In genomic region chr7:143460217-143460834, GRCm38 (mm10) we compare ENCODE assay signal across 8 mouse cellular contexts. TPM values are rescaled to one million over a fixed set of nuclear protein-coding genes. Genes with fewer than 3 reads are reported as not detected.
DNase-seq lines count a peak whose midpoint lies in the region; ATAC-seq lines count a peak whose summit lies in the region.

No protein-coding gene starts in this region.

- 30% methylated on average over 57 of the region's 60 CpGs for WGBS in neural tube, embryonic 11.5 days
- 37% methylated on average over 58 of the region's 60 CpGs for WGBS in forebrain, embryonic 14.5 days
- WGBS in limb, embryonic 12.5 days: 38% methylated on average over 58 of the region's 60 CpGs
- WGBS in stomach, embryonic 14.5 days: 27% methylated on average over 51 of the region's 60 CpGs

- peaks cover 3% of the 10 kb centered on the region; the same call in 1 of the 2 replicates for H3K4me1 ChIP-seq in neural tube, embryonic 11.5 days (ENCODE audit: control insufficient read depth, insufficient read depth, low read length)
- 0 out of 2 replicates have a peak, but pooled peaks cover 3% of the 10 kb centered on the region for H3K4me1 ChIP-seq in forebrain, embryonic 14.5 days (ENCODE audit: control insufficient read depth, insufficient read depth, low read length)
- H3K4me1 ChIP-seq in limb, embryonic 12.5 days (replicated peaks): peaks cover 28% of the 10 kb centered on the region
- H3K4me1 ChIP-seq in stomach, embryonic 14.5 days (ENCODE audit: control insufficient read depth, insufficient read depth, low read length): peaks cover 9% of the 10 kb centered on the region

- H3K36me3 ChIP-seq in neural tube, embryonic 11.5 days (ENCODE audit: control insufficient read depth, insufficient read depth, low read length): no peaks in the 10 kb centered on the region
- no peaks in the 10 kb centered on the region for H3K36me3 ChIP-seq in forebrain, embryonic 14.5 days (ENCODE audit: control insufficient read depth, insufficient read depth, low read length)
- H3K36me3 ChIP-seq in limb, embryonic 12.5 days: peaks cover 17% of the 10 kb centered on the region; the same call in 1 of the 2 replicates
- H3K36me3 ChIP-seq in stomach, embryonic 14.5 days (ENCODE audit: control insufficient read depth, insufficient read depth, low read length): peaks cover 2% of the 10 kb centered on the region; the same call in 1 of the 2 replicates

- H3K4me3 ChIP-seq in neural tube, embryonic 11.5 days (ENCODE audit: low read depth, low read length): peak overlapping the region; percentile 68
- peak overlapping the region; percentile 46 for H3K4me3 ChIP-seq in forebrain, embryonic 14.5 days (ENCODE audit: low read depth, low read length)
- peak overlapping the region; percentile 72 for H3K4me3 ChIP-seq in limb, embryonic 12.5 days (replicated peaks)
- H3K4me3 ChIP-seq in stomach, embryonic 14.5 days (ENCODE audit: low read depth, low read length): peak overlapping the region; percentile 59

- peak overlapping the region; percentile 82 for H3K27ac ChIP-seq in neural tube, embryonic 11.5 days (ENCODE audit: low read depth, low read length)
- peak overlapping the region; percentile 40; the same call in 1 of the 2 replicates for H3K27ac ChIP-seq in forebrain, embryonic 14.5 days (ENCODE audit: low read depth, low read length)
- H3K27ac ChIP-seq in limb, embryonic 12.5 days: peak overlapping the region; percentile 92
- H3K27ac ChIP-seq in stomach, embryonic 14.5 days (ENCODE audit: low read length): peak overlapping the region; percentile 87

- H3K9ac ChIP-seq in neural tube, embryonic 11.5 days (ENCODE audit: low read length): peak overlapping the region; percentile 88
- H3K9ac ChIP-seq in forebrain, embryonic 14.5 days (ENCODE audit: low read length): peak overlapping the region; percentile 65
- H3K9ac ChIP-seq in limb, embryonic 12.5 days (replicated peaks): peak overlapping the region; percentile 90
- H3K9ac ChIP-seq in stomach, embryonic 14.5 days (replicated peaks; ENCODE audit: low read depth, low read length): peak overlapping the region; percentile 72

- H3K4me2 ChIP-seq in neural tube, embryonic 11.5 days (ENCODE audit: low read depth): peak overlapping the region; percentile 57
- peak overlapping the region; percentile 54 for H3K4me2 ChIP-seq in forebrain, embryonic 14.5 days (ENCODE audit: low read length)
- H3K4me2 ChIP-seq in limb, embryonic 12.5 days: peak overlapping the region; percentile 62
- peak overlapping the region; percentile 44 for H3K4me2 ChIP-seq in stomach, embryonic 14.5 days (replicated peaks; ENCODE audit: low read depth, low read length)

- DNase-seq in neural tube, embryonic 11.5 days (ENCODE audit: low spot score): no peak
- DNase-seq in neural tube, embryonic 10.5 days (ENCODE audit: extremely low spot score, low spot score): no peak
- DNase-seq in forebrain, embryonic 14.5 days (ENCODE audit: low spot score): no peak
- DNase-seq in urinary bladder, adult 2 months (ENCODE audit: low spot score): no peak
- DNase-seq in urinary bladder, postnatal 4 days (ENCODE audit: low spot score in 2 of 2): no peak
- no peak for DNase-seq in layer of hippocampus, adult 18-20 months (ENCODE audit: low spot score in 2 of 2)

- 0 out of 2 replicates have a peak, but pooled peaks cover 4% of the 10 kb centered on the region for H3K27me3 ChIP-seq in neural tube, embryonic 11.5 days (ENCODE audit: control insufficient read depth, insufficient read depth, low read length)
- peaks cover 13% of the 10 kb centered on the region; the same call in 1 of the 2 replicates for H3K27me3 ChIP-seq in forebrain, embryonic 14.5 days (replicated peaks; ENCODE audit: control insufficient read depth, insufficient read depth, low read length)
- peaks cover 17% of the 10 kb centered on the region for H3K27me3 ChIP-seq in limb, embryonic 12.5 days
- no peaks in the 10 kb centered on the region for H3K27me3 ChIP-seq in stomach, embryonic 14.5 days (ENCODE audit: control insufficient read depth, insufficient read depth, low read length)

- peaks cover 11% of the 10 kb centered on the region for H3K9me3 ChIP-seq in neural tube, embryonic 11.5 days (ENCODE audit: control insufficient read depth, low read length)
- peaks cover 6% of the 10 kb centered on the region; the same call in 1 of the 2 replicates for H3K9me3 ChIP-seq in forebrain, embryonic 14.5 days (replicated peaks; ENCODE audit: control insufficient read depth, low read length)
- peaks cover 31% of the 10 kb centered on the region for H3K9me3 ChIP-seq in limb, embryonic 12.5 days
- H3K9me3 ChIP-seq in stomach, embryonic 14.5 days (ENCODE audit: control insufficient read depth, low read depth, low read length): peaks cover 21% of the 10 kb centered on the region; the same call in 1 of the 2 replicates

- 0 out of 2 replicates have a peak, but pooled peaks have one; percentile 10 for ATAC-seq in neural tube, embryonic 11.5 days (ENCODE audit: insufficient read depth, low FRiP score, low TSS enrichment)
- ATAC-seq in forebrain, embryonic 14.5 days: no peak
- no peak for ATAC-seq in limb, embryonic 12.5 days (ENCODE audit: insufficient number of reproducible peaks, insufficient read depth, low FRiP score, low TSS enrichment, low read depth)
- no peak for ATAC-seq in stomach, embryonic 14.5 days (ENCODE audit: insufficient number of reproducible peaks, insufficient read depth, low FRiP score, low read depth)

RNA-seq across cellular contexts. Expression of gene Cdkn1c, which starts 0.5 kb away (rescaled TPM):
- polyA plus RNA-seq in neural tube, embryonic 11.5 days (2014; fragmentation: Nextera tagmentation; extraction: Ambion mirVana): 1,204 and 1,311 TPM in 2 replicates
- polyA plus RNA-seq in forebrain, embryonic 14.5 days (2014; fragmentation: Nextera tagmentation; extraction: Ambion mirVana): 229 and 231 TPM in 2 replicates
- polyA plus RNA-seq in limb, embryonic 12.5 days (2016; fragmentation: Nextera tagmentation; extraction: Ambion mirVana): 1,371 and 1,459 TPM in 2 replicates
- 824 and 970 TPM in 2 replicates for polyA plus RNA-seq in stomach, embryonic 14.5 days (2014; fragmentation: Nextera tagmentation; extraction: Ambion mirVana)
- 17.5 TPM in 2 replicates for polyA plus RNA-seq in urinary bladder, adult 2 months (2012; rRNA removed)
- 1 to 10 TPM; 4.6 to 7.4 TPM for total RNA-seq in layer of hippocampus, adult 18-20 months (2021)

RNA-seq across cellular contexts. Expression of gene Slc22a18, which starts 13.2 kb away (rescaled TPM):
- polyA plus RNA-seq in neural tube, embryonic 11.5 days (2014; fragmentation: Nextera tagmentation; extraction: Ambion mirVana): 0.64 TPM in 1 of 2 replicates, not detected in the other
- 0.52 and 0.66 TPM in 2 replicates for polyA plus RNA-seq in forebrain, embryonic 14.5 days (2014; fragmentation: Nextera tagmentation; extraction: Ambion mirVana)
- polyA plus RNA-seq in limb, embryonic 12.5 days (2016; fragmentation: Nextera tagmentation; extraction: Ambion mirVana): 1.3 and 1.4 TPM in 2 replicates
- polyA plus RNA-seq in stomach, embryonic 14.5 days (2014; fragmentation: Nextera tagmentation; extraction: Ambion mirVana): 9.2 and 9.8 TPM in 2 replicates
- 17.8 and 19.0 TPM in 2 replicates for polyA plus RNA-seq in urinary bladder, adult 2 months (2012; rRNA removed)
- under 1 TPM; 0.23 to 0.67 TPM for total RNA-seq in layer of hippocampus, adult 18-20 months (2021)

RNA-seq across cellular contexts. Expression of gene Phlda2, which starts 42.6 kb away (rescaled TPM):
- 0.85 and 1.4 TPM in 2 replicates for polyA plus RNA-seq in neural tube, embryonic 11.5 days (2014; fragmentation: Nextera tagmentation; extraction: Ambion mirVana)
- polyA plus RNA-seq in forebrain, embryonic 14.5 days (2014; fragmentation: Nextera tagmentation; extraction: Ambion mirVana): 0.32 TPM in 1 of 2 replicates, not detected in the other
- polyA plus RNA-seq in limb, embryonic 12.5 days (2016; fragmentation: Nextera tagmentation; extraction: Ambion mirVana): 13.8 and 19.2 TPM in 2 replicates
- 4.6 and 5.9 TPM in 2 replicates for polyA plus RNA-seq in stomach, embryonic 14.5 days (2014; fragmentation: Nextera tagmentation; extraction: Ambion mirVana)
- polyA plus RNA-seq in urinary bladder, adult 2 months (2012; rRNA removed): 25.1 and 28.0 TPM in 2 replicates
- total RNA-seq in layer of hippocampus, adult 18-20 months (2021): not detected

Comparison
In these comparisons a context has a peak if more than half of its experiments do, and no peak if none do; other contexts are left out.
1. H3K27ac ChIP-seq: peak in every context shown above with its lines; median percentile 92 in limb, embryonic 12.5 days; 87 in stomach, embryonic 14.5 days; 82 in neural tube, embryonic 11.5 days; 40 in forebrain, embryonic 14.5 days.
2. RNA of gene Cdkn1c, which starts 0.5 kb away (polyA plus RNA-seq): 1,371 to 1,459 TPM in limb, embryonic 12.5 days, 1,204 to 1,311 TPM in neural tube, embryonic 11.5 days, 824 to 970 TPM in stomach, embryonic 14.5 days and 229 to 231 TPM in forebrain, embryonic 14.5 days; 17.5 TPM in urinary bladder, adult 2 months; every median in the first group is over 10 times any median in the second.
3. Peak in every context shown above with its lines, with median percentiles within 50 percentile points of each other: H3K4me2 ChIP-seq, H3K4me3 ChIP-seq and H3K9ac ChIP-seq.